Comparison of ENCODE assay signal across 24 mouse cellular contexts in the genomic region with DNA sequence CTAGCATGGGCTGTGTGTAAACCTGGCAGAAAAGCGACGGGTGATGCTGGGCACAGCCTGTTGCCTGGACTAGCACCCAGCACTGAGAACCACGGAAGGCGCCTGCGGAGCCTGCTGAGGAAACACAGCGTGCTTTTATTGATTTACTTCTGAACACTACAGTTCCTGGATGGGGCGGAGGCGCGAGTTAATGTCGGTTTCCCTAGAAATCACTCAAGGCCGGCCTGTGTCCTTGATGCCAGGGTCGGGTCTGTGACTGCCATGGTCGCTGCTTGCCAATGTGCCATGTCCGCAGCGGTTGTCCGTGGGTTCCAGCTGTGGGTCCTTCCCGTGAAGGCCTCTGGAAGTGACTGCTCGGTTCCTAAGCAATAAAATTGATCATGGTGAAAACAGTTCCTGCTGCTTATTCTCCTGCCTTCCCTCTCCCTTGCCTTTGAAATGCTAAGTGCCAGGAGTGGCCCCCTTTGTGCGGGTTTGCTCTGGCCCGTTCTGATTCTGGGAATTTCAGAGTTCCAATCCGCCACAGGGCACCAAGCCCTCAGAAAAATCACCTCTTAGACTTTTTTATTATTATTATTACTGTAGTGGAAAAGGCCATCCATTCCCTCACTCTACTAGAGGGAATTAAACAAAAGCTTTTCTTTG. TPM values are rescaled to one million over a fixed set of nuclear protein-coding genes. Genes with fewer than 3 reads are reported as not detected.
DNase-seq lines count a peak whose midpoint lies in the region; ATAC-seq and TF ChIP-seq lines count a peak whose summit lies in the region.
"Had no signal": no experiment of that assay in that cellular context is flagged by ENCODE, and none has a peak within 500 bp of the region (broad histone marks: within the 10 kb centered on the region; RNA-seq: fewer than 3 reads in every experiment).

No protein-coding gene starts in this region.

- peak overlapping the region; percentile 64 for H3K4me3 ChIP-seq in midbrain, embryonic 10.5 days
- no peak overlapping the region for H3K4me3 ChIP-seq in midbrain, postnatal 0 days (ENCODE audit: low read depth, low read length)
- H3K4me3 ChIP-seq in hindbrain, embryonic 12.5 days, result peak overlapping the region; percentile 44
- no peak overlapping the region for H3K4me3 ChIP-seq in kidney, embryonic 14.5 days (ENCODE audit: low read length)
- H3K4me3 ChIP-seq: heart, embryonic 15.5 days; limb, embryonic 13.5 days; liver, embryonic 13.5 days had no signal

- peaks cover 64% of the 10 kb centered on the region for H3K4me1 ChIP-seq in midbrain, embryonic 10.5 days
- H3K4me1 ChIP-seq in midbrain, postnatal 0 days (ENCODE audit: insufficient read depth, low read length), result no peaks in the 10 kb centered on the region
- peaks cover 36% of the 10 kb centered on the region for H3K4me1 ChIP-seq in hindbrain, embryonic 12.5 days
- peaks cover 13% of the 10 kb centered on the region for H3K4me1 ChIP-seq in kidney, embryonic 14.5 days (ENCODE audit: control insufficient read depth, insufficient read depth, low read length)

- ATAC-seq in midbrain, postnatal 0 days (ENCODE audit: low FRiP score), result no peak
- no peak for ATAC-seq in hindbrain, embryonic 12.5 days (ENCODE audit: low FRiP score)
- ATAC-seq in kidney, embryonic 14.5 days (ENCODE audit: low FRiP score, low TSS enrichment), result no peak
- ATAC-seq: intestine, embryonic 16.5 days had no signal

- H3K27me3 ChIP-seq in midbrain, embryonic 10.5 days (ENCODE audit: low read depth, poor library complexity, severe bottlenecking), result peaks cover 100% of the 10 kb centered on the region
- peaks cover 73% of the 10 kb centered on the region for H3K27me3 ChIP-seq in midbrain, postnatal 0 days (ENCODE audit: insufficient read depth, low read length)
- H3K27me3 ChIP-seq in hindbrain, embryonic 12.5 days, result peaks cover 100% of the 10 kb centered on the region
- peaks cover 70% of the 10 kb centered on the region for H3K27me3 ChIP-seq in kidney, embryonic 14.5 days (ENCODE audit: control insufficient read depth, insufficient read depth, low read length)

- peak overlapping the region; percentile 87 for H3K27ac ChIP-seq in midbrain, embryonic 10.5 days (replicated peaks)
- no peak overlapping the region for H3K27ac ChIP-seq in midbrain, postnatal 0 days (ENCODE audit: low read depth, low read length)
- H3K27ac ChIP-seq in hindbrain, embryonic 12.5 days, result no peak overlapping the region
- H3K27ac ChIP-seq in kidney, embryonic 14.5 days (ENCODE audit: low read depth, low read length), result no peak overlapping the region
- H3K27ac ChIP-seq: forebrain, embryonic 10.5 days; heart, embryonic 15.5 days; limb, embryonic 13.5 days; liver, embryonic 13.5 days had no signal

- 47% methylated on average over 21 of the region's 21 CpGs for WGBS in midbrain, embryonic 10.5 days
- WGBS in midbrain, postnatal 0 days, result 73% methylated on average over 21 of the region's 21 CpGs
- WGBS in hindbrain, embryonic 12.5 days, result 46% methylated on average over 21 of the region's 21 CpGs
- whole genome bisulfite sequencing in kidney, embryonic 14.5 days, result 60% methylated on average over 21 of the region's 21 CpGs

- no peak overlapping the region for H3K4me2 ChIP-seq in midbrain, postnatal 0 days (ENCODE audit: low read depth, low read length, poor library complexity, severe bottlenecking)
- no peak overlapping the region; the same call in 1 of the 2 replicates for H3K4me2 ChIP-seq in hindbrain, embryonic 12.5 days (replicated peaks)
- no peak overlapping the region for H3K4me2 ChIP-seq in kidney, embryonic 14.5 days (replicated peaks; ENCODE audit: low read depth, low read length)
- H3K4me2 ChIP-seq: heart, embryonic 15.5 days; limb, embryonic 13.5 days; liver, embryonic 13.5 days; lung, embryonic 14.5 days had no signal

- no peaks in the 10 kb centered on the region for H3K9me3 ChIP-seq in midbrain, embryonic 10.5 days (replicated peaks)
- H3K9me3 ChIP-seq in midbrain, postnatal 0 days (ENCODE audit: low read length), result no peaks in the 10 kb centered on the region
- no peaks in the 10 kb centered on the region for H3K9me3 ChIP-seq in hindbrain, embryonic 12.5 days (replicated peaks)
- H3K9me3 ChIP-seq in kidney, embryonic 14.5 days (ENCODE audit: control insufficient read depth, low read length), result no peaks in the 10 kb centered on the region
- H3K9me3 ChIP-seq: forebrain, embryonic 10.5 days; heart, embryonic 15.5 days; limb, embryonic 13.5 days; liver, embryonic 13.5 days had no signal

- H3K9ac ChIP-seq in midbrain, postnatal 0 days (replicated peaks; ENCODE audit: low read length, poor library complexity, severe bottlenecking), result no peak overlapping the region
- H3K9ac ChIP-seq in hindbrain, embryonic 12.5 days, result no peak overlapping the region
- H3K9ac ChIP-seq in kidney, embryonic 14.5 days (ENCODE audit: low read depth, low read length), result no peak overlapping the region
- H3K9ac ChIP-seq: heart, embryonic 15.5 days; limb, embryonic 13.5 days; liver, embryonic 13.5 days; lung, embryonic 14.5 days had no signal

- peaks cover 39% of the 10 kb centered on the region for H3K36me3 ChIP-seq in midbrain, embryonic 10.5 days
- H3K36me3 ChIP-seq in midbrain, postnatal 0 days (ENCODE audit: insufficient read depth, low read length), result peaks cover 5% of the 10 kb centered on the region; the same call in 1 of the 2 replicates
- peaks cover 7% of the 10 kb centered on the region for H3K36me3 ChIP-seq in hindbrain, embryonic 12.5 days
- no peaks in the 10 kb centered on the region; the same call in 1 of the 2 replicates for H3K36me3 ChIP-seq in kidney, embryonic 14.5 days (ENCODE audit: control insufficient read depth, insufficient read depth, low read length)

- no peak for TF ChIP-seq CTCF in midbrain, postnatal 0 days (IDR thresholded peaks at IDR 0.05)

- no peak for DNase-seq in midbrain, embryonic 10.5 days (ENCODE audit: low spot score)
- DNase-seq in midbrain, postnatal 0 days (ENCODE audit: low spot score), result no peak
- DNase-seq in ES-CJ7 (ENCODE audit: low read depth, low spot score) (peak; percentile 48), ZHBTc4 (ENCODE audit: low read depth, low spot score) (peak; percentile 74)
- DNase-seq in kidney, adult 9 months, result no peak
- no peak for DNase-seq in left cerebral cortex, adult 18-20 months (ENCODE audit: low spot score in 2 of 2)
- DNase-seq: cerebellum, adult 18-20 months; cerebellum, postnatal 36 days; gastrocnemius, postnatal 10 days; heart, adult 18-20 months; heart, postnatal 4 days; kidney, postnatal 10 days; liver, embryonic 13.5 days; lung, embryonic 14.5 days; lung, postnatal 36 days; right cerebral cortex, postnatal 14 days; spleen, adult 18-20 months; thymus, adult 2 months had no signal

RNA-seq across cellular contexts. Expression of a gene that starts 3.2 kb away (rescaled TPM):
- 60.2 and 87.1 TPM in 2 replicates for polyA plus RNA-seq in midbrain, embryonic 10.5 days (2016; fragmentation: Nextera tagmentation; extraction: Ambion mirVana)
- total RNA-seq in midbrain, postnatal 0 days (2014; rRNA removed), result 8.3 and 10.0 TPM in 2 replicates
- 7.3 and 8.2 TPM in 2 replicates for polyA plus RNA-seq in midbrain, postnatal 0 days (2015; fragmentation: Nextera tagmentation; extraction: Ambion mirVana)
- 17.9 and 19.1 TPM in 2 replicates for polyA plus RNA-seq in hindbrain, embryonic 12.5 days (2016; fragmentation: Nextera tagmentation; extraction: Ambion mirVana)
- polyA plus RNA-seq in kidney, embryonic 14.5 days (2014; fragmentation: Nextera tagmentation; extraction: Ambion mirVana), result not detected in 2 replicates
- 1 to 10 TPM; 5.5 to 6.2 TPM for total RNA-seq in left cerebral cortex, adult 18-20 months (2021)
- total RNA-seq: gastrocnemius, postnatal 10 days had no signal
- polyA plus RNA-seq: lung, embryonic 14.5 days had no signal

Comparison
In these comparisons a context has a peak if more than half of its experiments do, and no peak if none do; other contexts are left out.
1. H3K4me3 ChIP-seq: peak in midbrain, embryonic 10.5 days (single experiment) and hindbrain, embryonic 12.5 days (single experiment); none in midbrain, postnatal 0 days (single experiment) and kidney, embryonic 14.5 days (single experiment).
2. DNase-seq: peak in ES-CJ7 (single experiment) and ZHBTc4 (single experiment); none in midbrain, embryonic 10.5 days (single experiment), midbrain, postnatal 0 days (single experiment), kidney, adult 9 months (single experiment) and left cerebral cortex, adult 18-20 months (0 of 2).